Mouse (Mus musculus): Measurements from ENCODE around the gene Il18. TPM values are rescaled to one million over a fixed set of nuclear protein-coding genes. Genes with fewer than 3 reads are reported as not detected.
"Not testable (repeated sequence)": the region's sequence is repeated elsewhere in the genome, so short reads cannot be mapped to it uniquely, and the experiment has no call there.

Gene Il18
- total RNA-seq, 2 experiments from 2014 or later, result 4.3 to 5.5 TPM

- peak; percentile 95 to 96 for DNase-seq
Measured at GRCm38 (mm10) chr9:50603189-50603997, 48.8 kb downstream of the Il18 start, which contains the start of the genes Sdhd and Timm8b. Gene Sdhd, minus strand, starts transcription at chr9:50603812. Gene Timm8b, plus strand, starts transcription at chr9:50603910.

DNA sequence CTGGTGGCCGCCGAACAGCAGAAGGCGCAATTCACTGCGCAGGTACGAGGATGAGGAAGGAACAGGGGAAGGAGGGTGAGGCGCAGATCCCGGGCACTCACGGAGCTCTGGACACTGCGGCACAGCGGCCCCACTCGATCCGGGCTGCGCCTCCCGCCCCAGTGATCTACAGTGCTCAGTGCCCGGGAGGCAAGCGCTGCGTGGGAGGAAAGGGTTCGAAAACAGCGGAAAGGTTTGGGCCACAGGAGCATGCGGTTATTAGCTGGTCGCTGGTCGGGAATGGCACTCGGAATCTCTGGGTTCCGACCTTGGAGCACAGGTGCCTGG lies 49.3 kb downstream of the Il18 start:
- DNase-seq, result no peak

DNA sequence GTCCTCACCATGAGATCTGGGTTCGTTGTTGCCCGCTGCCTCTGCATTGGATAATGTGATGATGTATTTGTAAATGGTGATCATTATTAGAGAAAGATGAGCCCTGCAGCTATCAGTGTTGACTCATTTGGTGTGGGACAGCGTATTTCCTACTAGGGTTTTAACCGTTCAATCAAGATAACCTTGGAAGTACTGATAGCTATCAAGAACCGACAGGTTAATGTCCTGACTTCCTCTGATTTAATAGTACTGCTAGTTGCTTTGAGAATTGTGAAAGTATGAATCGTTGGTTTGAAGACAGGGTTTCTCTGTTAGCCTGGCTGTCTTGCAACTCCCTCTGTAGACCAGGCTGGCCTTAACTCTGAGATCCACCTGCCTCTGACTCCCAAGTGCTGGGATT lies 49.7 kb downstream of the Il18 start:
- DNase-seq, result no peak

DNA sequence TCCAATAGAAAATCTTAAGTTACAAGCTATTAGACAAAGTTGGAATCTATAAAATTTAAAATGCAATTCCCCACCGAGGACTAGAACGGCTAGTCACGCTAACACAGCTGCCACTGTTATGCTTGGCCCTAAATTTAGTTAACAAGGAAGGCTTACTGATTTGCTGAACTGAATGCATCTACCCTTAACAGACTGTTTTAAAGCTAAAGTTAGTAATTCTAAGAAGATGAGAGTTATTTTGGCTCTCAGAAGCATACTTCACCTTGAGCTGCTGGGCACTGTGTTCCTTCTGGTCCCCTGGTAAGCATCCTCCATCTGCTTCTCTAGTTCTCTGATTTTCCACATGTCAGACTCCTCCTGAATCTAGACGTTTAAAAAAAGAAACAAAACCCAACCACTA lies 57.5 kb downstream of the Il18 start:
- no peak for DNase-seq

DNA sequence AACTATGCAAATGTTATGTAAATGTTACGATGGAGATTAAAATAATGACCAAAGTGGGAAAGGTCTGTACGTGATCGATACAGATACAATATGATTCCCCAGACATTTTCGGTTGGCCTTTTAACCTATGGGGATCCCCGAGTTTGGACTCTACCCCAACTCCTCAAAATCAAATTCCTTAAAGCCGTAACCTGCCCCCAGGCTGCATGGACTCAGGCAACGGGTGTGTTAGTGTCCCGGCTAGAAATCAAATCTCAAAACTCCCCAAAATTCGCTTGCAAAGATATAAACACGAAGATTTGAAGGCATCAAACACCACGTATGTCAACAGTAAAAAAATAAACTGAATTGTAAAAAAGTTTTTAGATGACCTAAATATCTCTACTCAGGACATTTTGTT lies 61.5 kb downstream of the Il18 start:
- DNase-seq, result no peak

GRCm38 (mm10) chr9:50616766-50617603 lies 62.4 kb downstream of the Il18 start, which contains the start of the genes Pih1d2 and Nkapd1:
Gene Pih1d2, plus strand, starts transcription at chr9:50617321.
Gene Nkapd1, minus strand, starts transcription at chr9:50617464.
- DNase-seq, result peak; percentile 88 to 91

- DNase-seq, result no peak
Measured at GRCm38 (mm10) chr9:50617794-50618330, 63.2 kb downstream of the Il18 start.

DNA sequence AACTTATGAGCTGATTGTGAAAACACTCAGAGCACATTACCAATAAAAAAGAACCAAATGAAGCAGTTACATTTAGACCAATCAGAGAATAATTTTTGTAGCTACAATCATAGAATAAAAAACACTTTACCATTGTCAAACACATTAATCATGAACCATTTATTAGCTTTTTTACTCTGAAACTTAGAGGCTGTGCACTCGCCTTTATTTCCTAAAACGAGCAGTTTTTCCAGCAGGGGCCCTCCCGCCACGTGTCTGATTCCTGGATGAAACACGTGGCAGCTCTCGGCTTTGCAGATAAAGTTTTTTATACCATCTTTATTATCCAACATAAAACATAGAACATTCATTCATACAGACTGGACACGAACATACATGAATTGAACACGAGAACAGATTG lies 76.3 kb downstream of the Il18 start:
- not testable (repeated sequence) for DNase-seq

Other genes starting within 250 kb of the Il18 start
- 1,000 to 10,000 TPM; 1,100 to 1,109 TPM for gene Rpl10-ps3, start 209.9 kb upstream of the Il18 start, total RNA-seq (2021)
- not detected for gene Plet1, start 60.3 kb upstream of the Il18 start, total RNA-seq (2021)
- gene Pts, start 26.1 kb upstream of the Il18 start, total RNA-seq (2021), result 10 to 100 TPM; 59.2 to 88.5 TPM
- 1 to 10 TPM; 2.7 to 5.7 TPM for gene Bco2, start 354 bp downstream of the Il18 start, total RNA-seq (2021)
- not detected for gene Tex12, start 6.5 kb downstream of the Il18 start, total RNA-seq (2021)
- gene Sdhd, start 49.0 kb downstream of the Il18 start, total RNA-seq (2021), result 100 to 1,000 TPM; 261 to 290 TPM
- 100 to 1,000 TPM; 196 to 200 TPM for gene Timm8b, start 49.1 kb downstream of the Il18 start, total RNA-seq (2021)
- gene Pih1d2, start 62.5 kb downstream of the Il18 start, total RNA-seq (2021), result 1 to 10 TPM; 2.2 to 2.3 TPM
- 10 to 100 TPM; 19.5 to 26.4 TPM for gene Nkapd1, start 62.6 kb downstream of the Il18 start, total RNA-seq (2021)
- gene Dlat, start 105.0 kb downstream of the Il18 start, total RNA-seq (2021), result 100 to 1,000 TPM; 161 to 169 TPM
- gene Dixdc1, start 184.7 kb downstream of the Il18 start, total RNA-seq (2021), result 1 to 10 TPM; 5.6 to 6.2 TPM
- gene 2310030G06Rik, start 191.7 kb downstream of the Il18 start, total RNA-seq (2021), result 1 to 10 TPM; 3.5 to 4.6 TPM
- 10 to 100 TPM; 21.2 to 46.6 TPM for gene Cryab, start 196.5 kb downstream of the Il18 start, total RNA-seq (2021)
- 1 to 10 TPM; 1.5 to 2.2 TPM for gene Hspb2, start 197.5 kb downstream of the Il18 start, total RNA-seq (2021)
- gene Fdxacb1, start 213.4 kb downstream of the Il18 start, total RNA-seq (2021), result 1 to 10 TPM; 4.2 to 6.1 TPM
- gene Alg9, start 220.2 kb downstream of the Il18 start, total RNA-seq (2021), result 10 to 100 TPM; 24.2 to 27.7 TPM
- gene 1110032A03Rik, start 220.7 kb downstream of the Il18 start, total RNA-seq (2021), result 10 to 100 TPM; 34.9 to 44.5 TPM